Mouse (Mus musculus): ENCODE measurements at regions not wholly inside any gene's neighbourhood (a gene's known extent, or its start where the extent isn't known, plus 50 kb on each side); places are given as distances from the start of the nearest gene placed in this dataset.

DNA sequence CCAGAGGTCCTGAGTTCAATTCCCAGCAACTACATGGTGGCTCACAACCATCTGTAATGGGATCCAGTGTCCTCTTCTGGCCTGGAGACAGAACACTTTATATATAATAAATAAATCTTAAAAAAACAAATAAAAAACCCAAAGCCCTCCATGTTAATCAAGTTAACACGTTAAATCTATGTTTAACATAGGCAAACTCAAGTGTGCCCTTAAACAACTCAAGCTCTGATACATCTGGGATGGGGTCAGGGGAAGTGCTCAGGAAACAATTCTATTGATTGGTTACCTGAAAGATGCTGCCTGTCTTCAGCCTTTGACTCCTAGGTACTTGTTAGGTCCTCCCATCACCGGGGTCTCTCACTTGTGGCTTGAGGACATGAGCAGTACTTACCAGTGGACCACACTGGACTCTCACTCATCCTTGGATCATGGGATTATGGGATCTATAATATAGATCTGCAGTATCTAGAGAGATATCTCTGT is 89.1 kb upstream of the Cpm start:
- TF ChIP-seq CTCF (IDR thresholded peaks at IDR 0.05; ENCODE audit: control insufficient read depth, insufficient read depth, low read length) (no peak), POLR2A (IDR thresholded peaks at IDR 0.05; ENCODE audit: borderline replicate concordance, control insufficient read depth, low read depth, low read length) (no peak)

Data from bone marrow, adult 2 months (tissue).